Mouse (Mus musculus): ENCODE measurements around the gene Tm9sf4. TPM values are rescaled to one million over a fixed set of nuclear protein-coding genes. Genes with fewer than 3 reads are reported as not detected.

The Tm9sf4 gene
- polyA plus RNA-seq, 1 experiment from 2014 or later = 67.9 TPM

- H3K4me3 ChIP-seq (ENCODE audit: control insufficient read depth in 1 of 2, insufficient read depth in 1 of 2, low read depth in 1 of 2, low read length in 2 of 2) = no peak overlapping the region
- H3K4me2 ChIP-seq (ENCODE audit: low read length) = no peak overlapping the region
- H3K27me3 ChIP-seq (ENCODE audit: control insufficient read depth, insufficient read depth, low read length) = no peaks in the 10 kb centered on the region
- H3K27ac ChIP-seq (replicated peaks in 1 of 2; ENCODE audit: control insufficient read depth in 1 of 2, insufficient read depth in 1 of 2, low read depth in 2 of 2, low read length in 2 of 2) = no peak overlapping the region
- H3K9me3 ChIP-seq (ENCODE audit: control insufficient read depth, low read length) = no peaks in the 10 kb centered on the region
- WGBS = 83% methylated on average over 2 of the region's 3 CpGs
- no peak overlapping the region for H3K9ac ChIP-seq (ENCODE audit: low read length)
- H3K36me3 ChIP-seq (ENCODE audit: control insufficient read depth, insufficient read depth, low read length) = no peaks in the 10 kb centered on the region
- H3K4me1 ChIP-seq (ENCODE audit: control insufficient read depth in 2 of 2, insufficient read depth in 2 of 2, low read length in 2 of 2) = peaks cover 0 to 5% of the 10 kb centered on the region in 2 experiments; a peak in 2 of 4 replicates
- ATAC-seq (ENCODE audit: insufficient number of reproducible peaks, insufficient read depth, low FRiP score, low read depth) = no peak
Observed at GRCm38 (mm10) chr2:153157270-153157669, 3.8 kb upstream of the Tm9sf4 start.

- Histone ChIP-seq H3K9me3 (ENCODE audit: control insufficient read depth, low read length) (no peaks in the 10 kb centered on the region), H3K27me3 (ENCODE audit: control insufficient read depth, insufficient read depth, low read length) (no peaks in the 10 kb centered on the region), H3K27ac (replicated peaks in 1 of 2; ENCODE audit: control insufficient read depth in 1 of 2, insufficient read depth in 1 of 2, low read depth in 2 of 2, low read length in 2 of 2) (no peak overlapping the region), H3K4me1 (ENCODE audit: control insufficient read depth in 2 of 2, insufficient read depth in 2 of 2, low read length in 2 of 2) (peaks cover 0 to 10% of the 10 kb centered on the region in 2 experiments; a peak in 2 of 4 replicates), H3K4me3 (ENCODE audit: control insufficient read depth in 1 of 2, insufficient read depth in 1 of 2, low read depth in 1 of 2, low read length in 2 of 2) (no peak overlapping the region), H3K4me2 (ENCODE audit: low read length) (no peak overlapping the region), H3K9ac (ENCODE audit: low read length) (no peak overlapping the region), H3K36me3 (ENCODE audit: control insufficient read depth, insufficient read depth, low read length) (peaks cover 4% of the 10 kb centered on the region; the same call in 1 of the 2 replicates)
- WGBS = 75% methylated on average over 5 of the region's 5 CpGs
- ATAC-seq (ENCODE audit: insufficient number of reproducible peaks, insufficient read depth, low FRiP score, low read depth) = no peak
Observed at GRCm38 (mm10) chr2:153160133-153160532, 970 bp upstream of the Tm9sf4 start.

GRCm38 (mm10) chr2:153161684-153162080, 579 bp downstream of the Tm9sf4 start:
- WGBS = 0% methylated on average over 16 of the region's 16 CpGs
- ATAC-seq (ENCODE audit: insufficient number of reproducible peaks, insufficient read depth, low FRiP score, low read depth) = 0 out of 2 replicates have a peak, but pooled peaks have one; percentile 28
- peaks cover 0 to 10% of the 10 kb centered on the region in 2 experiments; a peak in 2 of 4 replicates for H3K4me1 ChIP-seq (ENCODE audit: control insufficient read depth in 2 of 2, insufficient read depth in 2 of 2, low read length in 2 of 2)
- no peaks in the 10 kb centered on the region for H3K9me3 ChIP-seq (ENCODE audit: control insufficient read depth, low read length)
- no peaks in the 10 kb centered on the region for H3K27me3 ChIP-seq (ENCODE audit: control insufficient read depth, insufficient read depth, low read length)
- peaks cover 6% of the 10 kb centered on the region; the same call in 1 of the 2 replicates for H3K36me3 ChIP-seq (ENCODE audit: control insufficient read depth, insufficient read depth, low read length)
- H3K4me2 ChIP-seq (ENCODE audit: low read length) = peak overlapping the region; percentile 88
- H3K9ac ChIP-seq (ENCODE audit: low read length) = peak overlapping the region; percentile 96
- H3K27ac ChIP-seq (replicated peaks in 1 of 2; ENCODE audit: control insufficient read depth in 1 of 2, insufficient read depth in 1 of 2, low read depth in 2 of 2, low read length in 2 of 2) = peak overlapping the region; percentile 93 to 95; a peak in 3 of 4 replicates
- H3K4me3 ChIP-seq (ENCODE audit: control insufficient read depth in 1 of 2, insufficient read depth in 1 of 2, low read depth in 1 of 2, low read length in 2 of 2) = peak overlapping the region; percentile 81 to 94

GRCm38 (mm10) chr2:153167136-153167535, 6.0 kb downstream of the Tm9sf4 start:
- H3K4me3 ChIP-seq (ENCODE audit: control insufficient read depth in 1 of 2, insufficient read depth in 1 of 2, low read depth in 1 of 2, low read length in 2 of 2) = no peak overlapping the region
- 70% methylated on average over 6 of the region's 6 CpGs for WGBS

GRCm38 (mm10) chr2:153168134-153168820, 7.2 kb downstream of the Tm9sf4 start:
- no peak overlapping the region for H3K9ac ChIP-seq (ENCODE audit: low read length)
- no peaks in the 10 kb centered on the region for H3K9me3 ChIP-seq (ENCODE audit: control insufficient read depth, low read length)
- H3K27ac ChIP-seq (replicated peaks in 1 of 2; ENCODE audit: control insufficient read depth in 1 of 2, insufficient read depth in 1 of 2, low read depth in 2 of 2, low read length in 2 of 2) = 0 out of 4 replicates have a peak overlapping the region, but pooled peaks of 1 of the 2 experiments have one; percentile 9
- H3K4me1 ChIP-seq (ENCODE audit: control insufficient read depth in 2 of 2, insufficient read depth in 2 of 2, low read length in 2 of 2) = peaks cover 2 to 21% of the 10 kb centered on the region in 2 experiments
- H3K36me3 ChIP-seq (ENCODE audit: control insufficient read depth, insufficient read depth, low read length) = peaks cover 16% of the 10 kb centered on the region; the same call in 1 of the 2 replicates
- no peak overlapping the region for H3K4me3 ChIP-seq (ENCODE audit: control insufficient read depth in 1 of 2, insufficient read depth in 1 of 2, low read depth in 1 of 2, low read length in 2 of 2)
- WGBS = 36% methylated on average over 2 of the region's 2 CpGs
- no peak overlapping the region for H3K4me2 ChIP-seq (ENCODE audit: low read length)
- no peak for ATAC-seq (ENCODE audit: insufficient number of reproducible peaks, insufficient read depth, low FRiP score, low read depth)
- no peaks in the 10 kb centered on the region for H3K27me3 ChIP-seq (ENCODE audit: control insufficient read depth, insufficient read depth, low read length)

More at GRCm38 (mm10) chr2:153167136-153167535, 6.0 kb downstream of the Tm9sf4 start:
- no peak overlapping the region for H3K27ac ChIP-seq (replicated peaks in 1 of 2; ENCODE audit: control insufficient read depth in 1 of 2, insufficient read depth in 1 of 2, low read depth in 2 of 2, low read length in 2 of 2)
- H3K4me2 ChIP-seq (ENCODE audit: low read length) = no peak overlapping the region
- H3K36me3 ChIP-seq (ENCODE audit: control insufficient read depth, insufficient read depth, low read length) = peaks cover 16% of the 10 kb centered on the region; the same call in 1 of the 2 replicates
- H3K27me3 ChIP-seq (ENCODE audit: control insufficient read depth, insufficient read depth, low read length) = no peaks in the 10 kb centered on the region
- no peaks in the 10 kb centered on the region for H3K9me3 ChIP-seq (ENCODE audit: control insufficient read depth, low read length)
- H3K4me1 ChIP-seq (ENCODE audit: control insufficient read depth in 2 of 2, insufficient read depth in 2 of 2, low read length in 2 of 2) = peaks cover 2 to 28% of the 10 kb centered on the region in 2 experiments
- H3K9ac ChIP-seq (ENCODE audit: low read length) = no peak overlapping the region
- ATAC-seq (ENCODE audit: insufficient number of reproducible peaks, insufficient read depth, low FRiP score, low read depth) = no peak

GRCm38 (mm10) chr2:153170490-153171224, 9.6 kb downstream of the Tm9sf4 start:
- ATAC-seq (ENCODE audit: insufficient number of reproducible peaks, insufficient read depth, low FRiP score, low read depth) = no peak
- WGBS = 60% methylated on average over 9 of the region's 9 CpGs
- Histone ChIP-seq H3K9me3 (ENCODE audit: control insufficient read depth, low read length) (no peaks in the 10 kb centered on the region), H3K4me1 (ENCODE audit: control insufficient read depth in 2 of 2, insufficient read depth in 2 of 2, low read length in 2 of 2) (peaks cover 2 to 21% of the 10 kb centered on the region in 2 experiments), H3K27ac (replicated peaks in 1 of 2; ENCODE audit: control insufficient read depth in 1 of 2, insufficient read depth in 1 of 2, low read depth in 2 of 2, low read length in 2 of 2) (no peak overlapping the region), H3K4me3 (ENCODE audit: control insufficient read depth in 1 of 2, insufficient read depth in 1 of 2, low read depth in 1 of 2, low read length in 2 of 2) (no peak overlapping the region), H3K9ac (ENCODE audit: low read length) (no peak overlapping the region), H3K27me3 (ENCODE audit: control insufficient read depth, insufficient read depth, low read length) (no peaks in the 10 kb centered on the region), H3K4me2 (ENCODE audit: low read length) (no peak overlapping the region), H3K36me3 (ENCODE audit: control insufficient read depth, insufficient read depth, low read length) (0 out of 2 replicates have a peak, but pooled peaks cover 10% of the 10 kb centered on the region)

GRCm38 (mm10) chr2:153171966-153172365, 10.9 kb downstream of the Tm9sf4 start:
- Histone ChIP-seq H3K9me3 (ENCODE audit: control insufficient read depth, low read length) (no peaks in the 10 kb centered on the region), H3K9ac (ENCODE audit: low read length) (no peak overlapping the region), H3K4me2 (ENCODE audit: low read length) (no peak overlapping the region), H3K4me3 (ENCODE audit: control insufficient read depth in 1 of 2, insufficient read depth in 1 of 2, low read depth in 1 of 2, low read length in 2 of 2) (no peak overlapping the region), H3K27me3 (ENCODE audit: control insufficient read depth, insufficient read depth, low read length) (no peaks in the 10 kb centered on the region), H3K4me1 (ENCODE audit: control insufficient read depth in 2 of 2, insufficient read depth in 2 of 2, low read length in 2 of 2) (peaks cover 2 to 21% of the 10 kb centered on the region in 2 experiments), H3K36me3 (ENCODE audit: control insufficient read depth, insufficient read depth, low read length) (0 out of 2 replicates have a peak, but pooled peaks cover 10% of the 10 kb centered on the region), H3K27ac (replicated peaks in 1 of 2; ENCODE audit: control insufficient read depth in 1 of 2, insufficient read depth in 1 of 2, low read depth in 2 of 2, low read length in 2 of 2) (no peak overlapping the region)
- ATAC-seq (ENCODE audit: insufficient number of reproducible peaks, insufficient read depth, low FRiP score, low read depth) = no peak
- WGBS = 87% methylated on average over 5 of the region's 5 CpGs

Measured in heart, embryonic 14.5 days (tissue).